Mouse (Mus musculus) limb, embryonic 11.5 days (tissue): ENCODE results near the gene Zfp853. TPM values are rescaled to one million over a fixed set of nuclear protein-coding genes. Genes with fewer than 3 reads are reported as not detected.

Experiments
- ATAC-seq: fragments of 200-750 bp; cut with Nextera tagmentation; 2 replicates; pipeline ENCODE4 v1.8.0; 2017; ENCODE audit warnings: low read depth; ENCODE audit not compliant: insufficient number of reproducible peaks, low FRiP score, low TSS enrichment
- DNase-seq: peaks from one replicate; pipeline ENCODE4 v3.0.0-alpha.2; 2015; ENCODE audit warnings: low spot score
- H3K27ac ChIP-seq: fragments of 300-500 bp; sonication (generic); replicated peaks from 2 replicates; pipeline ENCODE4 v1.5.1; 2014; ENCODE audit warnings: low read depth, mild to moderate bottlenecking, low read length
- H3K27me3 ChIP-seq: fragments of 300-500 bp; sonication (generic); 2 replicates; pipeline ENCODE4 v1.6.1; 2014; ENCODE audit warnings: mild to moderate bottlenecking, low read length, mixed read lengths; ENCODE audit not compliant: control insufficient read depth, insufficient read depth
- H3K36me3 ChIP-seq: fragments of 300-500 bp; sonication (generic); 2 replicates; pipeline ENCODE4 v1.6.1; 2014; ENCODE audit warnings: mild to moderate bottlenecking, low read length, moderate library complexity, mixed read lengths; ENCODE audit not compliant: control insufficient read depth, insufficient read depth
- H3K4me1 ChIP-seq: fragments of 300-500 bp; sonication (generic); 2 replicates; pipeline ENCODE4 v1.6.1; 2014; ENCODE audit warnings: low read length, mixed read lengths; ENCODE audit not compliant: control insufficient read depth, insufficient read depth
- H3K4me2 ChIP-seq: fragments of 300-500 bp; sonication (generic); 2 replicates; pipeline ENCODE4 v1.6.1; 2014; ENCODE audit warnings: low read depth, mild to moderate bottlenecking, moderate library complexity; ENCODE audit not compliant: severe bottlenecking
- H3K4me3 ChIP-seq: fragments of 300-500 bp; sonication (generic); 2 replicates; pipeline ENCODE4 v1.5.1; 2014; ENCODE audit warnings: low read depth, low read length
- H3K9ac ChIP-seq: fragments of 300-500 bp; sonication (generic); 2 replicates; pipeline ENCODE4 v1.6.1; 2014; ENCODE audit warnings: mild to moderate bottlenecking, low read length
- H3K9me3 ChIP-seq: fragments of 300-500 bp; sonication (generic); 2 replicates; pipeline ENCODE4 v1.6.1; 2016; ENCODE audit warnings: low read length; ENCODE audit not compliant: control insufficient read depth
- WGBS: fragments of 180-500 bp; shearing (Covaris S2); extraction: QIAGEN DNeasy Blood & Tissue Kit; methylation state at CpG from one replicate; pipeline ENCODE4 v1.1.7; 2014; 5-methylcytosine and 5-hydroxymethylcytosine counted together
- polyA plus RNA-seq: library from polyadenylated mRNA; unstranded; fragments of >200 nt; fragmentation: Nextera tagmentation; extraction: Ambion mirVana; gene quantifications from 2 replicates; pipeline ENCODE4 v1.2.1, GENCODE M21; 2014

Gene Zfp853
- polyA plus RNA-seq, 1 experiment from 2014 or later = 0.08 TPM

DNA sequence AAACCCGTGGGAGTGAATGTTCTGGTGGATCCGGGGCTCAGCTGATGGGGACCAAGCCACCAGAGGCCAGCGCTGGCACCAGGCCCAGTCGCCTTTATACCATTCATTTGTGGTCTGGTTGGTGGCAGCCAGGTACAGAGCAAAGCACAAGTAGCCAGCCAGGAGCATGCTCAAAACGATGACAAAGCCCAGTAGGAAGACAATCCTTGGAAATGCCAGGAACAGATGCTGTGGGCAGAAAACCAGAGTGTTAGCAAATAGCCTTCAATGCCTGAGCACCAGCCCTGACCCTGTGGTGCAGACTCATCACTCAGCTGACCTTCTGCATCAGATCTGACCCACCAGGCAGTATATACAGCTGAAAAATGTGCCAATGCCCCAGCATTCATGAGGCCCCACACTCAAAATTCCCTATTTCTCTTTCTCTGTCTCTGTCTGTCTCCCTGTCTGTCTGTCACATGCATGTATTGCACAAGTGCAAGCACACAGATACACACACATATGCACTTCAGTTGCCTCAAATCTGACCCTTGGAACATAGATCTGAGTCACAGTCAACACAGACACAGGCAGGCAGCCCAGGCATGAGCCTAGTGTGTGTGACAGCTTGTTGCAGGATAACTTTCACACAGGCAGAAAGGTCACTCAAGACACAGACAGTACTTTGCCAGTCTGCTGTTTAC lies 23.3 kb upstream of the Zfp853 start:
- H3K4me3 ChIP-seq = no peak overlapping the region
- H3K9me3 ChIP-seq = no peaks in the 10 kb centered on the region
- H3K4me2 ChIP-seq = no peak overlapping the region; the same call in 1 of the 2 replicates
- DNase-seq (no peak), ATAC-seq (no peak)
- 93% methylated on average over 5 of the region's 5 CpGs for WGBS
- H3K9ac ChIP-seq = no peak overlapping the region
- H3K27ac ChIP-seq = no peak overlapping the region
- peaks cover 9% of the 10 kb centered on the region; the same call in 1 of the 2 replicates for H3K4me1 ChIP-seq
- H3K36me3 ChIP-seq = peaks cover 7% of the 10 kb centered on the region; the same call in 1 of the 2 replicates
- H3K27me3 ChIP-seq = no peaks in the 10 kb centered on the region

DNA sequence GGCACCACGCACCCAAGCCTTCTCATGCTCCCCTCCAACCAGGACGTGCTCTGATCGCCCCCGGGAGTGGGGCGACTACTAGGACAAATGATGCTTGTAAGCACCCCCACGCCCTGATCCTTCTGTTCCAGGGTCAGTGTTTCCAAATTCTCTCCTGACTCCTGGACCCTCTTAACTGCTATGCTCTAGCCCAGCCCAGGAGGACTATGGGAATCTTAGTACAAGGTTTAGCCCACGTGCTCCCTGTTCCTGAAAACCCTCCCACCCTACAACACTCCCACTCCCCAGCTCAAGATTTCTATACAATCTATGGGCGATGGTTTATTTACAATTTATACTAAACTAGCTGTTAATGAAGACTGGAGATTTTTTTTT lies 22.1 kb upstream of the Zfp853 start:
- ATAC-seq (peak; percentile 36), DNase-seq (no peak)
- peaks cover 11% of the 10 kb centered on the region for H3K36me3 ChIP-seq
- H3K4me2 ChIP-seq = peak overlapping the region; percentile 42; the same call in 1 of the 2 replicates
- peaks cover 9% of the 10 kb centered on the region; the same call in 1 of the 2 replicates for H3K4me1 ChIP-seq
- no peak overlapping the region; the same call in 1 of the 2 replicates for H3K9ac ChIP-seq
- H3K9me3 ChIP-seq = no peaks in the 10 kb centered on the region
- no peak overlapping the region; the same call in 1 of the 2 replicates for H3K27ac ChIP-seq
- WGBS = 11% methylated on average over 8 of the region's 8 CpGs
- H3K27me3 ChIP-seq = no peaks in the 10 kb centered on the region
- H3K4me3 ChIP-seq = peak overlapping the region; percentile 81

DNA sequence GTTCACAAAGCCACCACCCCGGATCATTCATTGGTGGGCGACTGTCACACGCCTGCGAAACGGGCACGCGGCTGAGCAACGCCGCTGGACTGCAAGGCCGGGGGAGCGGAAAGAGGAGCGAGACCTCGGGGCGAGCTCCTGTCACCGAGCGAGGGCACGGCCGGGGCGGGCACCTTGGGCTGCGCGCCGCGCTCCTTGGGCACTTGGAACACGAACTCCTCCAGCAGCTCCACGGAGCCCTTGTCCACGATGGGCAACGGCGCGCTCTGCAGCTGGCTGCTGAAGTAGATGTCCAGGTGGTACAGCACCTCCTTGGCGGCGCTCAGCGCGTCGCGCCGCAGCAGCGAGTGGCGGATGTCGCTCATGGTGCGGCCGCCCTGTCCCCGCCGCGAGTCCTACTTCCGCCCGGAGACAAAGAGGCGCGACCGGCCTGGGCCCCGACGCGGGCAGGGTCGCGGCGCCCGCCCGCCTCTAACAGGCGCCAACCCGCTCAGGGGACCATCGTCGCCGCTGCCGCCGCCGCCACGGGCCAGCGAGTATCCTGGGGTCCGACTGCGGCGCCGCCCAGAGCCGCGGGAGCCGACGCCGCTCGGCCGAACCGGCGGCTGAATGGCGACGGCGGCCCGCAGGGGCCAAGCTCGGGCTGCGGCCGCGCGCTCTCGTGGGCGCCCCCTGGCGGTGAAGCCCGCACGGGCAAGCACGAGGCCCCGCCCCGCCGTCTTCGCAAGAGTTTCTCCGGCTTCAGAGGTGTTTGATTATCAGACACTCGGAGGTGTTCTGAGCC lies 21.5 kb upstream of the Zfp853 start, which contains the start of gene E130309D02Rik:
TSS of gene E130309D02Rik (minus strand) at position 631 of the 784 bp plus-strand sequence.
- H3K27ac ChIP-seq = peak within 1 kb of the TSS; percentile 91
- H3K9ac ChIP-seq = peak within 1 kb of the TSS; percentile 97
- H3K9me3 ChIP-seq = no peaks in the 10 kb centered on the region
- DNase-seq = peak; percentile 92
- H3K4me2 ChIP-seq = peak within 1 kb of the TSS; percentile 60
- H3K27me3 ChIP-seq = no peaks in the 10 kb centered on the region
- under 1% methylated on average over 99 of the region's 101 CpGs for WGBS
- peak within 1 kb of the TSS; percentile 81 for H3K4me3 ChIP-seq
- ATAC-seq = peak; percentile 72
- peaks cover 9% of the 10 kb centered on the region; the same call in 1 of the 2 replicates for H3K4me1 ChIP-seq
- H3K36me3 ChIP-seq = peaks cover 15% of the 10 kb centered on the region

DNA sequence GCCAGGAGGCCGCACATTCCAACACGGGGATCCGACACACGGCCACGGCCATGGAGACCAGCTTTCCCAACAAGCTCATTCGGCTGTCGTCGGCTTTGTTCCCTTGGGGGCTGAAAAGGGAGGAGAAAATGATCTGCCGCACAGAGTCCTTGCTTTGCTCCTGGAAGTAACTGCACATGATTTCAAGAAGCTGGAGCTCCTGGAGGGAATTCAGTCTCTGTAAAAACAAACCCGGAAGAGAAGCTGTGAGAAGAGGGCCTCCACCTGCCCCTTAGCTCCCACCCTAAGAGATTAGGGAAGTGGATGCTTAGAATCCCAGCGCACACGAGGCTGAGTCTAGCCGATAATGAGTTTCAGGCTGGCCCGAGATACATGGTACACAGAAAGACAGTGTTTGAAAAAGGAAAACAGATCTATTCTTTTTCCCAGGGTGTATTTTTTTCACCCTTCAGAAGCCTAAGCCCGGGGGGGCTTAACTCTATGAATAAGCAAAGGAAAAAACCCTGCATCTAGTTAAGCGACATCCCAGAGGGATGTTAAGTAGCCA lies 20.8 kb upstream of the Zfp853 start:
- WGBS = 5% methylated on average over 16 of the region's 16 CpGs
- peaks cover 16% of the 10 kb centered on the region for H3K36me3 ChIP-seq
- H3K4me1 ChIP-seq = peaks cover 9% of the 10 kb centered on the region; the same call in 1 of the 2 replicates
- H3K4me3 ChIP-seq = peak overlapping the region; percentile 81
- H3K27ac ChIP-seq = peak overlapping the region; percentile 91; the same call in 1 of the 2 replicates
- peak overlapping the region; percentile 97 for H3K9ac ChIP-seq
- DNase-seq (peak; percentile 49), ATAC-seq (no peak)
- no peaks in the 10 kb centered on the region for H3K27me3 ChIP-seq
- H3K4me2 ChIP-seq = peak overlapping the region; percentile 60
- H3K9me3 ChIP-seq = no peaks in the 10 kb centered on the region

DNA sequence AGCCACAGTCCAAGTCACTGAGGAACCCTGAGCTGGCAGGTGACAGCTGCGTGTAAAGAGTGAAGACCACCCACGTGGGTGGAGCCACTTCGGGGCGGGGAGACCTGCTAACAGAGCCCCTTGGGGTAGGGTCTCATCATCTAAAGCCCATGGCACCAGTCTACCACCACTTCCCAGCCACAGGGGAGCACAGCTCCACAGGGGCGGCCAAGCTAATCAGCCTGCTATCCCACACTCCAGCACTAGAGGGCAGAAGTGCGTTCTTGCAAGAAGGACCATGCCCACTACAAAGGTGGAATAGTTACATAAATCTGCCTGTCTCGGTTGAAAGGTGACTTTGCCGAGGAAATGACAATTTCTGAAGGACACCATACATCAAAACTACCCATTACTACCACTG lies 18.5 kb upstream of the Zfp853 start:
- Histone ChIP-seq H3K9me3 (no peaks in the 10 kb centered on the region), H3K9ac (no peak overlapping the region), H3K27ac (no peak overlapping the region), H3K27me3 (no peaks in the 10 kb centered on the region), H3K4me2 (no peak overlapping the region), H3K4me1 (peaks cover 9% of the 10 kb centered on the region; the same call in 1 of the 2 replicates), H3K36me3 (peaks cover 26% of the 10 kb centered on the region), H3K4me3 (no peak overlapping the region)
- 63% methylated on average over 8 of the region's 8 CpGs for WGBS
- DNase-seq (peak; percentile 91), ATAC-seq (no peak)

DNA sequence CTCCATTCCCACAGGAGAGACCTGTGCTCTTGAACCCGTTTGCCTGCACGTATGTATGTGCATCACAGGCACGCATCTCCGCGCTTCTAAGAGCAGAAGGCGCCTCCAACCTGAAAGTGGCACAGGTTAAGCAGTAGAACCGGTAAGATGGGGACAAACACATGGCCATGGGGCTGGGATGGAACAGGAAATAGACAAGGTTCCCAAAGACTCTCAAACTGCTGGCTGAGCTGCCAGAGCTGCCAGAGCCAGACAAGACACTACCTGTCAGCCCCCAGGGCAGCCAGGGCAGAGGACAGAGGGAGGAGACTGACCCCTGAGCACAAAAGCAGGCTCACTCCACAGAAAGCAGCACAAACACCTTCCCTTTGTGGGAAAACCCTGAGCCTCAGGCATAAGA lies 16.5 kb upstream of the Zfp853 start:
- no peak for DNase-seq
- ATAC-seq = no peak
- Histone ChIP-seq H3K27ac (no peak overlapping the region), H3K36me3 (peaks cover 46% of the 10 kb centered on the region), H3K4me1 (peaks cover 6% of the 10 kb centered on the region; the same call in 1 of the 2 replicates), H3K9me3 (no peaks in the 10 kb centered on the region), H3K4me2 (no peak overlapping the region), H3K9ac (no peak overlapping the region), H3K4me3 (no peak overlapping the region), H3K27me3 (no peaks in the 10 kb centered on the region)
- WGBS = 91% methylated on average over 7 of the region's 7 CpGs

DNA sequence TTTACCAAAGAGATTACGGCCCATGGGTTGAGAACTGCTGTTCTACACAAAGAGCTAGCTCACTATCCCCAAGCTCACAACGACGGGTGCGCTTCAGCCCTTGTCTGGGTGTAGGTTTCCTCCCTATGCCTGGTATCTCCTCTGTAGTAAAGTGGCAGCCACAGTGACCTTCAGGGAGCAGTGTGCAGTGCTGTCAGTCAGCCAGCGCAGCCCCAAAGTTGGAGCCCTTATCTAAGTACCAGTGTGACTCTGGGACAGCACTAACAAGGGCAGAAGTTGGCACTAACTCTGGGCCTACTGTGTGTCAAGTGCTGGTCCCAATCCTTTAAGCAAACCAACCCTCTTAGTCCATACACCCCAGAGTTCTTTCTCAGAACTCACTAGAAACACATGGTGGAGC lies 15.4 kb upstream of the Zfp853 start:
- H3K4me1 ChIP-seq = peaks cover 6% of the 10 kb centered on the region; the same call in 1 of the 2 replicates
- DNase-seq (no peak), ATAC-seq (no peak)
- no peak overlapping the region for H3K27ac ChIP-seq
- 93% methylated on average over 5 of the region's 5 CpGs for WGBS
- peaks cover 48% of the 10 kb centered on the region for H3K36me3 ChIP-seq
- no peak overlapping the region for H3K4me2 ChIP-seq
- no peaks in the 10 kb centered on the region for H3K9me3 ChIP-seq
- H3K27me3 ChIP-seq = no peaks in the 10 kb centered on the region
- H3K4me3 ChIP-seq = no peak overlapping the region
- H3K9ac ChIP-seq = no peak overlapping the region

DNA sequence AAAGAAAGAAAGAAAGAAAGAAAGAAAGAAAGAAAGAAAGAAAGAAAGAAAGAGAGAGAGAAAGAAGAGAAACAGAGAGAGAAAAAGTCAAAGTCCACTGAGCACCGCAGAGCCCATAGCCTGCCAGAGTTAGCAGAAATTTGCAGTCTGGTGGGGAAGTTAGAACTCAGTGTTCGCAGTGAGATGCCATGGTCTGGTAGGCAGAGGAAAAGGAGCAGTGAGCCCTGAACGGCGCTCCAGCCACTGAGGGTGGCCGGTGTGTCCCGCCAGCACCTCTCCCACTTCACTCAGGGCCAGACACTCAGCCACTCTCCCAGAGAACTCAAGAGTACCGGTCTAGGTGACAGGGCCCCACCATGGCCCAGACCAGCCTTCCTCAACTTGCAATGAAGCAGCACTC lies 10.8 kb upstream of the Zfp853 start:
- no peak overlapping the region for H3K4me2 ChIP-seq
- no peak overlapping the region for H3K4me3 ChIP-seq
- H3K9me3 ChIP-seq = no peaks in the 10 kb centered on the region
- H3K27ac ChIP-seq = no peak overlapping the region
- H3K9ac ChIP-seq = no peak overlapping the region
- DNase-seq (no peak), ATAC-seq (no peak)
- 94% methylated on average over 7 of the region's 7 CpGs for WGBS
- H3K27me3 ChIP-seq = no peaks in the 10 kb centered on the region
- no peaks in the 10 kb centered on the region for H3K4me1 ChIP-seq
- peaks cover 50% of the 10 kb centered on the region for H3K36me3 ChIP-seq
